Mouse (Mus musculus) limb, embryonic 10.5 days (tissue): ENCODE data around the gene Hoxc9. TPM values are rescaled to one million over a fixed set of nuclear protein-coding genes. Genes with fewer than 3 reads are reported as not detected.

Source experiments
- DNase-seq: peaks from one replicate; pipeline ENCODE4 v3.0.0-alpha.2; 2017; ENCODE audit warnings: low spot score
- H3K27ac ChIP-seq: fragments of 300-500 bp; sonication (generic); 2 replicates; pipeline ENCODE4 v1.5.1; 2016; ENCODE audit warnings: mild to moderate bottlenecking
- H3K27me3 ChIP-seq: fragments of 300-500 bp; sonication (generic); 2 replicates; pipeline ENCODE4 v1.6.1; 2016; ENCODE audit warnings: low read depth, mild to moderate bottlenecking; ENCODE audit not compliant: poor library complexity, severe bottlenecking
- H3K36me3 ChIP-seq: fragments of 300-500 bp; sonication (generic); 2 replicates; pipeline ENCODE4 v1.6.1; 2016; ENCODE audit warnings: mild to moderate bottlenecking, moderate library complexity
- H3K4me1 ChIP-seq: fragments of 300-500 bp; sonication (generic); 2 replicates; pipeline ENCODE4 v1.6.1; 2016
- H3K4me3 ChIP-seq: fragments of 300-500 bp; sonication (generic); 2 replicates; pipeline ENCODE4 v1.5.1; 2016; ENCODE audit warnings: mild to moderate bottlenecking, moderate library complexity
- H3K9me3 ChIP-seq: fragments of 300-500 bp; sonication (generic); replicated peaks from 2 replicates; pipeline ENCODE4 v1.6.1; 2016; ENCODE audit warnings: mild to moderate bottlenecking
- WGBS: fragments of 180-500 bp; shearing (Covaris S2); methylation state at CpG from one replicate; pipeline ENCODE4 v1.1.7; 2016; 5-methylcytosine and 5-hydroxymethylcytosine counted together
- polyA plus RNA-seq: library from polyadenylated mRNA; unstranded; fragments of >200 nt; fragmentation: Nextera tagmentation; extraction: Ambion mirVana; gene quantifications from 2 replicates; pipeline ENCODE4 v1.2.1, GENCODE M21; 2016

The Hoxc9 gene
- polyA plus RNA-seq, 1 experiment from 2014 or later: 6.9 TPM

DNA sequence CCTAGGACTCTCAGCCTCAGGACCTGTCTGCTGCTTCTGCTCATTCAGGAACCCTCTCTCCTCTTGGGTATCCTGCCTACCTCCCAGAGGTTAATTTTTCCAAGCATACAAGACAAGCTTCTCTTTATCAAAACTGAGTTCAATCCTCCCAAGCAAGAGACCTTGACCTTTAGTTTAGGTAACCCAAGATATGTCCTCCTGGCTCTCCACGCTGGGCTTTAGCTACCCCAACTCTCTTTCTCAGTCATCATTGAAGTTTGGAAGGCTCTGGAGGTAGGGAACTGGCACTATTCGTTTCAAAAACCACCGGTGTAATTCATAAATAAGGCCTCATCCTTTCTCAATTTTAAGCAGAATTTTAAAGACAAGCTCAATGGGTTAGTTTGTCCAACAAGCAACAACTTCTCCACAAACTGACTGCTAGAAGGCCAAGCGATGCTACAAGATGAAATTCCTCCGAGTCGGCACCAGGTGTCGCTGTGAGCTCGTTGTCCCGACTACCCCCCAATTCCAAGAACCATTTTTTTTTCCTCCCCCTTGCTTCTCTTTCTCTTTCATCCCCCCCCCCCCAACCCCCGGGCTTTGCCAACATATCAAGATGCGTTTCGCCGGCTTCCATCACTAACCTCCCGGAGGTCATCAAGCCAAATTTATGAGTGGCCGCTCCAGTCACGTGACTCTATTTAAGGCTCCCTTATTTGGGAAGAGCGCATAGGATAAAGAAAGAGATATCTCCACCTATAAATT lies 37.2 kb downstream of the Hoxc9 start:
- peak; percentile 82 for DNase-seq
- Histone ChIP-seq H3K27ac (peak overlapping the region; percentile 90; the same call in 1 of the 2 replicates), H3K9me3 (no peaks in the 10 kb centered on the region), H3K36me3 (no peaks in the 10 kb centered on the region; the same call in 1 of the 2 replicates), H3K4me3 (peak overlapping the region; percentile 50), H3K27me3 (peaks cover 97% of the 10 kb centered on the region), H3K4me1 (peaks cover 98% of the 10 kb centered on the region)
- WGBS: 4% methylated on average over 17 of the region's 17 CpGs

DNA sequence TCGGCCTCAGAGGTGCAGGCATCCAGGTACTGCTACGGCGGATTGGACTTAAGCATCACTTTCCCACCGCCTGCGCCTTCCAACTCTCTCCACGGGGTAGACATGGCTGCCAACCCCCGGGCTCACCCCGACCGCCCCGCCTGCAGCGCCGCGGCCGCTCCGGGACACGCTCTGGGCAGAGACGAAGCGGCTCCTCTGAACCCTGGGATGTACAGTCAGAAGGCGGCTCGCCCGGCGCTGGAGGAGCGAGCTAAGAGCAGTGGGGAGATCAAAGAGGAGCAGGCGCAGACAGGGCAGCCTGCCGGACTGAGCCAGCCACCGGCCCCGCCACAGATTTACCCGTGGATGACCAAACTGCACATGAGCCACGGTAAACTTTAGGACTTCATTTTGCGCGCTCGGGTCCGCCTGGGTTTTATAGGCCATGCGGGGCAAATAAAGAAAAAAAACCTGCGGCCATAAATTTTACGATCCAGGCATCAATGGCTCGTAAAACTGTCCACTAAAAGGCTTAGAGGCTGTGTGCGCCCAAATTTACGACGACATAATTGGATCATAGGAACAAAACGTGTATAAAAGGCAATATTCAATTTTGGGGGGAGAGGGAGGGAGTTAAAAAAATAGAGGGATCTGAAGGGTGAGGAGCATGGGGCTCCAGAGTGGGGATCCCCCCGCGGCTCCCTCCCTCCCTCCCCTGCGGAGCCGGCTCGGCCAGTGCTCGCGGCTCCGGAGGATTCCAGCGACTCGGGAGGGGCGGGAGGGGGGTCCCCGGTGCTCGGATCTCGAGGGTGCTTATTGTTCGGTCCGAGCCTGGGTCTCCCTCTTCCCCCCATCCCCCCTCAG lies 38.1 kb downstream of the Hoxc9 start:
- Histone ChIP-seq H3K9me3 (no peaks in the 10 kb centered on the region), H3K27ac (peak overlapping the region; percentile 89), H3K36me3 (no peaks in the 10 kb centered on the region; the same call in 1 of the 2 replicates), H3K4me3 (peak overlapping the region; percentile 50), H3K4me1 (peaks cover 98% of the 10 kb centered on the region), H3K27me3 (peaks cover 97% of the 10 kb centered on the region)
- under 1% methylated on average over 57 of the region's 57 CpGs for WGBS
- DNase-seq: peak; percentile 87

- Histone ChIP-seq H3K27ac (peak overlapping the region; percentile 89), H3K9me3 (no peaks in the 10 kb centered on the region), H3K27me3 (peaks cover 98% of the 10 kb centered on the region), H3K4me3 (peak overlapping the region; percentile 50), H3K36me3 (no peaks in the 10 kb centered on the region; the same call in 1 of the 2 replicates), H3K4me1 (peaks cover 98% of the 10 kb centered on the region)
- under 1% methylated on average over 24 of the region's 28 CpGs for WGBS
- DNase-seq: peak; percentile 80
Measured at GRCm38 (mm10) chr15:103015009-103015399, 38.8 kb downstream of the Hoxc9 start.

DNA sequence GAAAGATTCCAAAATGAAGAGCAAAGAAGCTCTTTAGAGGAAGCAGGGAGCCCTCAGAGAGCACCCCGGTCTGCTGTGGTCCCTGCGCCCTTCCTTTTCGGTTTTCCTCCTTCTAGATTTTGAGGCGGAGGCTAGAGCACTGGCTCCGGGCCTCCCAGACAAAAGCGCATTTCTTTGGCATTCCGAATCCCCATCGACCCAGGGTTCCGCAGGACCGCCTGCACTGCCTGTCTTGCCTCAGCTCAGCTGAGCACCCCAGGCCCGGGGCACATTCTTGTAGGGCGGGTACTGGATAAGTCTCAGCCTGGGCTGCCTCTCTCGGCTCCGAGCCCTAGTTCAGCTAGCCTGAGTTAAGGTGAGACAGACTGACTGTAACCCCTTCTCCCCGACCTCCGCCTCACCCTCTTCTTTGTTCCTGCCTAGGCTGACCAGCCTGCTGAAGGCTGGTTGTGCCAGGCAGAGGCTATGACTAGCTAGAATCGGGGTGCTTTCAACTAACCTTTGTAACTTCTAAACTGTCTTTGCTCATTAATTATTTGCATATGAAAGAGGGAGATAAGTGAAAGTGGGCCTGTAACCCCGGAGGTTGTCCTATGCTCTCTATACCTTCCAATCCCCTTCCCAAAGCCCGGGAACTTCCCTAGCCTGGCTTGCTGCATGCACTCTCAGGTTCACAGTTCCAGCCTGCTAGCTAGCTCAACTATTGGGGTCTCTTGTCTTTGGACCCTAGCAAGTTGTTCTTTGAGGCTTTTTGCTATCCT lies 39.3 kb downstream of the Hoxc9 start:
- no peaks in the 10 kb centered on the region for H3K9me3 ChIP-seq
- peak; percentile 72 for DNase-seq
- H3K27ac ChIP-seq: peak overlapping the region; percentile 89
- peaks cover 98% of the 10 kb centered on the region for H3K27me3 ChIP-seq
- H3K36me3 ChIP-seq: no peaks in the 10 kb centered on the region; the same call in 1 of the 2 replicates
- H3K4me3 ChIP-seq: peak overlapping the region; percentile 50
- 2% methylated on average over 19 of the region's 19 CpGs for WGBS
- H3K4me1 ChIP-seq: peaks cover 98% of the 10 kb centered on the region

DNA sequence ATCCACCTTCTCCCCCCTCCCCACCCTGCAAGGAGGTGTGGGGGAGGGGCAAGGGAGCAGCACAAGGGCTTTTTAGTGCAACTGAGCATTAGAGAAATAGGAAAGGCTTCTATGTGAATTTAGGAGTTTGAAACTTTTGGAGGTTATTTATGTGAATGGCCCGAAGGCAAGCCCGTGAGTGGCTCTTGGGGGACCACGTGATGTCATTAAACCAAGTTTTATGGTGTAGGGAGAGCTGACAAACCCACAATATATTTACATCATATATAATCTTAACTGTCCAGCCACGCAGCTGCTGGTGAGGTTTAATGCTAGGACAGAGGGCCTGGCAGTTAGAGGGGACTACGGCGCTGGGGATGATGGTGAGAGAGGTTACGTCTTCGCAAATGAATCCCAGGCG lies 42.4 kb downstream of the Hoxc9 start, which contains the start of gene Hoxc4:
Gene Hoxc4 (plus strand): TSS at position 299 of the 400 bp plus-strand sequence.
- DNase-seq: peak; percentile 63
- WGBS: 2% methylated on average over 9 of the region's 9 CpGs
- no peaks in the 10 kb centered on the region for H3K9me3 ChIP-seq
- peaks cover 91% of the 10 kb centered on the region for H3K4me1 ChIP-seq
- H3K36me3 ChIP-seq: no peaks in the 10 kb centered on the region
- peaks cover 99% of the 10 kb centered on the region for H3K27me3 ChIP-seq
- peak within 1 kb of the TSS; percentile 75 for H3K27ac ChIP-seq
- peak within 1 kb of the TSS; percentile 35 for H3K4me3 ChIP-seq

GRCm38 (mm10) chr15:103020899-103021418 lies 44.7 kb downstream of the Hoxc9 start:
- DNase-seq: no peak
- no peaks in the 10 kb centered on the region for H3K36me3 ChIP-seq
- H3K4me1 ChIP-seq: peaks cover 86% of the 10 kb centered on the region
- H3K9me3 ChIP-seq: no peaks in the 10 kb centered on the region
- peaks cover 100% of the 10 kb centered on the region for H3K27me3 ChIP-seq
- peak overlapping the region; percentile 36 for H3K4me3 ChIP-seq
- WGBS: under 1% methylated on average over 8 of the region's 8 CpGs
- H3K27ac ChIP-seq: no peak overlapping the region

GRCm38 (mm10) chr15:103021544-103021943 lies 45.3 kb downstream of the Hoxc9 start:
- peak overlapping the region; percentile 36 for H3K4me3 ChIP-seq
- 9% methylated on average over 8 of the region's 8 CpGs for WGBS
- H3K9me3 ChIP-seq: no peaks in the 10 kb centered on the region
- peaks cover 86% of the 10 kb centered on the region for H3K4me1 ChIP-seq
- DNase-seq: no peak
- no peaks in the 10 kb centered on the region for H3K36me3 ChIP-seq
- peaks cover 100% of the 10 kb centered on the region for H3K27me3 ChIP-seq
- H3K27ac ChIP-seq: no peak overlapping the region

DNA sequence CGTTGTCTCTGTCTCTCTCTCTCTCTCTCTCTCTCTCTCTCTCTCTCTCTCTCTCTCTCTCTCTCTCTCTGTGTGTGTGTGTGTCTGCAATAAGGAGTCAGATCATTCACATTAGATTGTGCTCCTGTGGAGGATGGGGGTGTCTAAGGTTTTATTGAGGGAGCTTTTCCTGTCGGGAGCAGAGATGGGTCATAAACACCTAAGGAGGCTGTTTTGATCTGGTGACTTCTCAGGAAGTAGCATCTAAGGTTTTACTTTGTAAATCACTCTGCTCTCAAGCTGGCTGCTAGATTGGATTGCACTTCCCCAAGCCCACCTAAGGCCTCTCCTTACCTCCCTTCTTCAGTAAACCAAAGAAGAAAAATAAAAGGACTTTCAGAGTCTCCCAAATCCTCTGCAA lies 47.9 kb downstream of the Hoxc9 start:
- DNase-seq: no peak
- Histone ChIP-seq H3K9me3 (no peaks in the 10 kb centered on the region), H3K36me3 (no peaks in the 10 kb centered on the region), H3K4me3 (no peak overlapping the region), H3K27me3 (peaks cover 100% of the 10 kb centered on the region), H3K27ac (no peak overlapping the region), H3K4me1 (peaks cover 86% of the 10 kb centered on the region)
- 3% methylated on average over 2 of the region's 2 CpGs for WGBS

GRCm38 (mm10) chr15:103027266-103028235 lies 51.3 kb downstream of the Hoxc9 start:
- H3K9me3 ChIP-seq: no peaks in the 10 kb centered on the region
- no peaks in the 10 kb centered on the region for H3K36me3 ChIP-seq
- peak overlapping the region; percentile 40 for H3K4me3 ChIP-seq
- H3K4me1 ChIP-seq: peaks cover 81% of the 10 kb centered on the region
- H3K27ac ChIP-seq: peak overlapping the region; percentile 79
- peaks cover 99% of the 10 kb centered on the region for H3K27me3 ChIP-seq
- DNase-seq: peak; percentile 69
- WGBS: 3% methylated on average over 43 of the region's 43 CpGs

- no peak overlapping the region for H3K27ac ChIP-seq
- H3K27me3 ChIP-seq: peaks cover 99% of the 10 kb centered on the region
- WGBS: 14% methylated on average over 9 of the region's 9 CpGs
- H3K36me3 ChIP-seq: no peaks in the 10 kb centered on the region
- H3K9me3 ChIP-seq: no peaks in the 10 kb centered on the region
- H3K4me3 ChIP-seq: no peak overlapping the region
- DNase-seq: no peak
- H3K4me1 ChIP-seq: peaks cover 85% of the 10 kb centered on the region
Measured at GRCm38 (mm10) chr15:103028916-103029512, 52.8 kb downstream of the Hoxc9 start.

DNA sequence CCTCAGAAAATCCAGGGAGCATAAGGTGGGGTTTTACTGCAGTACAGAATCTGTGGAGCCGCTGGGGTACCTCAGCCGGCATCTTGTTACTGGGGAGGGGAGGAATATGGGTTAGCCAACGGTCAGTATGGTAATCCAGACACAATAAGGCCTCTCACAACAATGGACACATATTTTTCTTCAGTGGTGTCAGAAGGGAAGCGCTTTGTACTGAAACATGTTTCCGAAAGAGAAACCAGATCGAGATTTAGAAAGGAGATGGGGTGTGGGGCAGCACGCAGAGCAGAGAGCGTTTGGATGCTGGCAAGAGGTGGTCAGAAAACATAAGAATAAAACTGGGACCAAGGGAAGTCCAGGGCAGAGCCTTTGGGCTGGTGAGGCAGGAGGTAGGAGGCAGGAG lies 53.9 kb downstream of the Hoxc9 start:
- Histone ChIP-seq H3K27ac (peak overlapping the region; percentile 47; the same call in 1 of the 2 replicates), H3K4me3 (no peak overlapping the region), H3K27me3 (peaks cover 99% of the 10 kb centered on the region), H3K4me1 (peaks cover 85% of the 10 kb centered on the region), H3K9me3 (no peaks in the 10 kb centered on the region), H3K36me3 (no peaks in the 10 kb centered on the region)
- DNase-seq: no peak
- 13% methylated on average over 8 of the region's 8 CpGs for WGBS
